Mouse (Mus musculus) left cerebral cortex, postnatal 25 days (tissue): Measurements from ENCODE around the gene Gm16430. TPM values are rescaled to one million over a fixed set of nuclear protein-coding genes. Genes with fewer than 3 reads are reported as not detected.
"Not testable (repeated sequence)": the region's sequence is repeated elsewhere in the genome, so short reads cannot be mapped to it uniquely, and the experiment has no call there.

Experiments used
- DNase-seq, 2 experiments: peaks; one replicate each; pipeline ENCODE4 v3.0.0; 2022; ENCODE audit warnings: low spot score in 2 of 2, mixed read lengths in 1 of 2
- intact Hi-C: fragments of 180-260 bp; cut with DNase I; formaldehyde crosslinking; loops from one replicate; pipeline ENCODE4 v1.15.1; 2025
- total RNA-seq, 2 experiments: library from RNA; stranded (reverse); gene quantifications; 2 replicates each; pipeline ENCODE4 v1.2.3; 2021

Gene Gm16430
- not detected for total RNA-seq

DNA sequence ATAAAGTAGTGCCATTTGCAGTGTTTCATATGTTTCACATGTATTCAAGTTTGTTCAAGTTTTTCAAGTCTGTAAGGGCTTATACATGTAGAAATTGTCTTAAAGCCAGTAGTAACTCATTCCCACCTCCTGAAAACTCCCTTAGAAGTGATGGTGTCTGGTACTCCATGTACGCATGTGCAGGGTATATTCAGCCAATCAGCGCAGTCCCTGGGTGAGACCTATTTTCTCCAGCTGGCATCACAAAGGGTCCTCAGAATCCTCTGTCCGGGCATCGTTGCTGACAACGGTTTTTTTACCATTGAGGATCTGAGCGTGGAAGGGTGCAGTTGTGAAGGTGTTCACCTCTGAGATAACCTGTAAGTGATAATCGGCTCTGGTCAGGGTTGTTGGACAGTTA is at the start of gene Gm16430:
Gene Gm16430, plus strand, starts transcription at position 301 of the 400 bp plus-strand sequence.
- intact Hi-C loops, DNase-seq: not testable (repeated sequence)

Other genes with a start within 250 kb of the Gm16430 start
- not detected for gene Gm16405, start 91.0 kb upstream of the Gm16430 start, total RNA-seq